Mouse (Mus musculus) fibroblast of lung, adult 2 months (primary cell): ENCODE results near the gene Adgrl2.
A peak's percentile ranks its signal among the peaks of the same experiment; 100 is the strongest.

Source experiments
- DNase-seq: peaks from one replicate; pipeline ENCODE4 v3.0.0-alpha.2; 2011; ENCODE audit warnings: low read depth

Adgrl2 gene

GRCm38 (mm10) chr3:148819323-148820046 lies 170.9 kb downstream of the Adgrl2 start:
- DNase-seq, result no peak

- DNase-seq, result no peak
These were observed 171.8 kb downstream of the Adgrl2 start for GRCm38 (mm10) chr3:148818414-148819105.

- DNase-seq, result no peak
These were observed 172.9 kb downstream of the Adgrl2 start for GRCm38 (mm10) chr3:148817491-148817890.

- DNase-seq, result no peak
These were observed 177.2 kb downstream of the Adgrl2 start for GRCm38 (mm10) chr3:148813121-148813520.

- DNase-seq, result peak; percentile 44
These were observed 178.3 kb downstream of the Adgrl2 start for GRCm38 (mm10) chr3:148812059-148812458.

- no peak for DNase-seq
These were observed 183.4 kb downstream of the Adgrl2 start for GRCm38 (mm10) chr3:148806977-148807376.

GRCm38 (mm10) chr3:148793286-148793913 lies 197.0 kb downstream of the Adgrl2 start:
- no peak for DNase-seq

GRCm38 (mm10) chr3:148770310-148770709 lies 220.0 kb downstream of the Adgrl2 start:
- no peak for DNase-seq
